Mouse (Mus musculus) stomach, embryonic 14.5 days (tissue): ENCODE results near the gene Guca2a. TPM values are rescaled to one million over a fixed set of nuclear protein-coding genes. Genes with fewer than 3 reads are reported as not detected.

ENCODE experiments used
- polyA plus RNA-seq: library from polyadenylated mRNA; unstranded; fragments of >200 nt; fragmentation: Nextera tagmentation; extraction: Ambion mirVana; gene quantifications from 2 replicates; pipeline ENCODE4 v1.2.1, GENCODE M21; 2014

Gene Guca2a
- polyA plus RNA-seq, 1 experiment from 2014 or later, result not detected

Other genes starting within 250 kb of the Guca2a start
- gene Ccdc30, start 222.2 kb upstream of the Guca2a start, polyA plus RNA-seq, result 3.5 and 7.3 TPM in 2 replicates
- gene Ppcs, start 215.3 kb upstream of the Guca2a start, polyA plus RNA-seq, result 31.9 and 33.7 TPM in 2 replicates
- not detected in 2 replicates for gene Zmynd12, start 214.9 kb upstream of the Guca2a start, polyA plus RNA-seq
- 1.8 and 2.0 TPM in 2 replicates for gene Rimkla, start 145.1 kb upstream of the Guca2a start, polyA plus RNA-seq
- gene Foxj3, start 100.7 kb upstream of the Guca2a start, polyA plus RNA-seq, result 26.3 and 26.8 TPM in 2 replicates
- gene Frg2f1, start 98.2 kb upstream of the Guca2a start, polyA plus RNA-seq, result 3.3 and 3.8 TPM in 2 replicates
- gene Guca2b, start 21.2 kb downstream of the Guca2a start, polyA plus RNA-seq, result 0.62 TPM in 1 of 2 replicates, not detected in the other
- 8.6 and 9.8 TPM in 2 replicates for gene Hivep3, start 96.1 kb downstream of the Guca2a start, polyA plus RNA-seq